Mouse (Mus musculus) forebrain, embryonic 16.5 days (tissue): ENCODE measurements around the gene Gpnmb. TPM values are rescaled to one million over a fixed set of nuclear protein-coding genes. Genes with fewer than 3 reads are reported as not detected.

Source experiments
- ATAC-seq: fragments of 200-750 bp; cut with Nextera tagmentation; 2 replicates; pipeline ENCODE4 v1.8.0; 2017; ENCODE audit warnings: mild to moderate bottlenecking, moderate library complexity
- H3K27ac ChIP-seq: fragments of 300-500 bp; sonication (generic); 2 replicates; pipeline ENCODE4 v1.5.1; 2014; ENCODE audit warnings: low read length, control low read depth
- H3K27me3 ChIP-seq: fragments of 300-500 bp; sonication (generic); replicated peaks from 2 replicates; pipeline ENCODE4 v1.6.1; 2014; ENCODE audit warnings: low read length; ENCODE audit not compliant: control insufficient read depth, insufficient read depth
- H3K36me3 ChIP-seq: fragments of 300-500 bp; sonication (generic); 2 replicates; pipeline ENCODE4 v1.6.1; 2014; ENCODE audit not compliant: control insufficient read depth, insufficient read depth
- H3K4me1 ChIP-seq: fragments of 300-500 bp; sonication (generic); replicated peaks from 2 replicates; pipeline ENCODE4 v1.6.1; 2014; ENCODE audit warnings: low read length; ENCODE audit not compliant: control insufficient read depth, insufficient read depth
- H3K4me2 ChIP-seq: fragments of 300-500 bp; sonication (generic); 2 replicates; pipeline ENCODE4 v1.6.1; 2014; ENCODE audit warnings: mild to moderate bottlenecking, low read length, control low read depth
- H3K4me3 ChIP-seq: fragments of 300-500 bp; sonication (generic); replicated peaks from 2 replicates; pipeline ENCODE4 v1.5.1; 2014; ENCODE audit warnings: mild to moderate bottlenecking, low read length, control low read depth
- H3K9ac ChIP-seq: fragments of 300-500 bp; sonication (generic); replicated peaks from 2 replicates; pipeline ENCODE4 v1.6.1; 2014; ENCODE audit warnings: low read depth, low read length, control low read depth
- H3K9me3 ChIP-seq: fragments of 300-500 bp; sonication (generic); 2 replicates; pipeline ENCODE4 v1.6.1; 2016; ENCODE audit warnings: low read length; ENCODE audit not compliant: control insufficient read depth
- WGBS: fragments of 180-500 bp; shearing (Covaris S2); extraction: QIAGEN DNeasy Blood & Tissue Kit; methylation state at CpG from one replicate; pipeline ENCODE4 v1.1.7; 2014; 5-methylcytosine and 5-hydroxymethylcytosine counted together
- polyA plus RNA-seq: library from polyadenylated mRNA; unstranded; fragments of >200 nt; fragmentation: Nextera tagmentation; extraction: Ambion mirVana; gene quantifications from 2 replicates; pipeline ENCODE4 v1.2.1, GENCODE M21; 2015

Gene Gpnmb
- polyA plus RNA-seq, 1 experiment from 2014 or later, result 0.61 TPM

- H3K27ac ChIP-seq, result no peak overlapping the region
- H3K4me1 ChIP-seq, result peaks cover 8% of the 10 kb centered on the region
- H3K27me3 ChIP-seq, result no peaks in the 10 kb centered on the region
- no peaks in the 10 kb centered on the region for H3K9me3 ChIP-seq
- no peak overlapping the region for H3K9ac ChIP-seq
- H3K4me3 ChIP-seq, result no peak overlapping the region
- H3K4me2 ChIP-seq, result no peak overlapping the region
- no peaks in the 10 kb centered on the region for H3K36me3 ChIP-seq
- ATAC-seq, result no peak
- 91% methylated on average over 3 of the region's 3 CpGs for WGBS
These were observed 84.0 kb downstream of the Gpnmb start for GRCm38 (mm10) chr6:49120370-49120769.

Other genes starting within 250 kb of the Gpnmb start
- gene Tmem176a, start 195.6 kb upstream of the Gpnmb start, polyA plus RNA-seq, result 10.2 and 10.5 TPM in 2 replicates
- gene Tmem176b, start 195.1 kb upstream of the Gpnmb start, polyA plus RNA-seq, result 73.2 and 80.9 TPM in 2 replicates
- gene Aoc1, start 163.7 kb upstream of the Gpnmb start, polyA plus RNA-seq, result not detected in 2 replicates
- gene 1600015I10Rik, start 106.7 kb upstream of the Gpnmb start, polyA plus RNA-seq, result not detected in 2 replicates
- not detected in 2 replicates for gene Doxl2, start 61.6 kb upstream of the Gpnmb start, polyA plus RNA-seq
- gene Svs1, start 49.7 kb upstream of the Gpnmb start, polyA plus RNA-seq, result not detected in 2 replicates
- 59.1 and 61.8 TPM in 2 replicates for gene Malsu1, start 37.2 kb downstream of the Gpnmb start, polyA plus RNA-seq
- 34.1 and 39.0 TPM in 2 replicates for gene Igf2bp3, start 178.4 kb downstream of the Gpnmb start, polyA plus RNA-seq
- gene Tra2a, start 227.5 kb downstream of the Gpnmb start, polyA plus RNA-seq, result 154 and 163 TPM in 2 replicates